Mouse (Mus musculus) thymus, adult 2 months (tissue): ENCODE data around the gene H1f0.

Experiments
- CTCF ChIP-seq: fragments of 200-500 bp; IDR thresholded peaks from 2 replicates; pipeline ENCODE4 v1.5.1; 2012; ENCODE audit warnings: mild to moderate bottlenecking, control low read depth, low read length, moderate library complexity, borderline replicate concordance; ENCODE audit not compliant: control insufficient read depth, poor library complexity, insufficient read depth; ENCODE audit errors: extremely low read depth
- POLR2A ChIP-seq: fragments of 200-500 bp; IDR thresholded peaks from 2 replicates; pipeline ENCODE4 v1.6.1; 2012; ENCODE audit warnings: mild to moderate bottlenecking, low read length, control low read depth, moderate library complexity; ENCODE audit not compliant: control insufficient read depth, poor library complexity, insufficient read depth; ENCODE audit errors: extremely low read depth

- TF ChIP-seq CTCF (no peak), POLR2A (no peak)
Observed at GRCm38 (mm10) chr15:78989152-78990092, 38.8 kb upstream of the H1f0 start.
